Mouse (Mus musculus) forebrain, embryonic 14.5 days (tissue): Measurements from ENCODE around the gene Ankfy1. TPM values are rescaled to one million over a fixed set of nuclear protein-coding genes. Genes with fewer than 3 reads are reported as not detected.
"Not testable (repeated sequence)": the region's sequence is repeated elsewhere in the genome, so short reads cannot be mapped to it uniquely, and the experiment has no call there.

ENCODE experiments used
- ATAC-seq: fragments of 200-750 bp; cut with Nextera tagmentation; 2 replicates; pipeline ENCODE4 v1.8.0; 2017; ENCODE audit warnings: mild to moderate bottlenecking, moderate library complexity
- DNase-seq: peaks from one replicate; pipeline ENCODE4 v3.0.0-alpha.2; 2015; ENCODE audit warnings: low spot score
- H3K27ac ChIP-seq: fragments of 300-500 bp; sonication (generic); 2 replicates; pipeline ENCODE4 v1.5.1; 2014; ENCODE audit warnings: low read depth, mild to moderate bottlenecking, control low read depth, low read length, moderate library complexity
- H3K27me3 ChIP-seq: fragments of 300-500 bp; sonication (generic); replicated peaks from 2 replicates; pipeline ENCODE4 v1.6.1; 2014; ENCODE audit warnings: low read length, control low read depth, mixed read lengths; ENCODE audit not compliant: control insufficient read depth, insufficient read depth
- H3K36me3 ChIP-seq: fragments of 300-500 bp; sonication (generic); 2 replicates; pipeline ENCODE4 v1.6.1; 2014; ENCODE audit warnings: low read length, control low read depth; ENCODE audit not compliant: control insufficient read depth, insufficient read depth
- H3K4me1 ChIP-seq: fragments of 300-500 bp; sonication (generic); 2 replicates; pipeline ENCODE4 v1.6.1; 2014; ENCODE audit warnings: antibody characterized with exemption, low read length, control low read depth; ENCODE audit not compliant: control insufficient read depth, insufficient read depth
- H3K4me2 ChIP-seq: fragments of 300-500 bp; sonication (generic); 2 replicates; pipeline ENCODE4 v1.6.1; 2014; ENCODE audit warnings: mild to moderate bottlenecking, control low read depth, low read length
- H3K4me3 ChIP-seq: fragments of 300-500 bp; sonication (generic); 2 replicates; pipeline ENCODE4 v1.5.1; 2014; ENCODE audit warnings: low read depth, low read length, control low read depth
- H3K9ac ChIP-seq: fragments of 300-500 bp; sonication (generic); 2 replicates; pipeline ENCODE4 v1.6.1; 2014; ENCODE audit warnings: mild to moderate bottlenecking, low read length, control low read depth, moderate library complexity
- H3K9me3 ChIP-seq: fragments of 300-500 bp; sonication (generic); replicated peaks from 2 replicates; pipeline ENCODE4 v1.6.1; 2016; ENCODE audit warnings: low read length, control low read depth, mixed read lengths; ENCODE audit not compliant: control insufficient read depth
- WGBS: fragments of 180-500 bp; shearing (Covaris S2); extraction: QIAGEN DNeasy Blood & Tissue Kit; methylation state at CpG from one replicate; pipeline ENCODE4 v1.1.7; 2014; 5-methylcytosine and 5-hydroxymethylcytosine counted together
- polyA plus RNA-seq: library from polyadenylated mRNA; unstranded; fragments of >200 nt; fragmentation: Nextera tagmentation; extraction: Ambion mirVana; gene quantifications from 2 replicates; pipeline ENCODE4 v1.2.1, GENCODE M21; 2014

Gene Ankfy1
- polyA plus RNA-seq, 1 experiment from 2014 or later: 27.1 TPM

GRCm38 (mm10) chr11:72733736-72734135, 43.9 kb downstream of the Ankfy1 start:
- H3K36me3 ChIP-seq: peaks cover 65% of the 10 kb centered on the region
- DNase-seq (no peak), ATAC-seq (no peak)
- no peak overlapping the region for H3K4me3 ChIP-seq
- H3K27me3 ChIP-seq: no peaks in the 10 kb centered on the region
- no peaks in the 10 kb centered on the region for H3K9me3 ChIP-seq
- H3K9ac ChIP-seq: no peak overlapping the region
- WGBS: 90% methylated on average over 3 of the region's 3 CpGs
- H3K4me2 ChIP-seq: no peak overlapping the region
- H3K27ac ChIP-seq: no peak overlapping the region
- H3K4me1 ChIP-seq: no peaks in the 10 kb centered on the region

GRCm38 (mm10) chr11:72734840-72735518, 45.2 kb downstream of the Ankfy1 start:
- H3K4me2 ChIP-seq: no peak overlapping the region
- no peaks in the 10 kb centered on the region for H3K27me3 ChIP-seq
- WGBS: 85% methylated on average over 4 of the region's 4 CpGs
- ATAC-seq: no peak
- no peaks in the 10 kb centered on the region for H3K9me3 ChIP-seq
- DNase-seq: no peak
- no peak overlapping the region for H3K9ac ChIP-seq
- H3K36me3 ChIP-seq: peaks cover 65% of the 10 kb centered on the region
- no peak overlapping the region for H3K4me3 ChIP-seq
- H3K4me1 ChIP-seq: no peaks in the 10 kb centered on the region
- no peak overlapping the region for H3K27ac ChIP-seq

- no peak overlapping the region for H3K27ac ChIP-seq
- no peak overlapping the region for H3K4me3 ChIP-seq
- H3K4me1 ChIP-seq: no peaks in the 10 kb centered on the region
- H3K4me2 ChIP-seq: no peak overlapping the region
- no peaks in the 10 kb centered on the region for H3K27me3 ChIP-seq
- ATAC-seq (no peak), DNase-seq (no peak)
- H3K36me3 ChIP-seq: peaks cover 66% of the 10 kb centered on the region
- no peak overlapping the region for H3K9ac ChIP-seq
- H3K9me3 ChIP-seq: no peaks in the 10 kb centered on the region
- WGBS: 71% methylated on average over 2 of the region's 2 CpGs
Measured at GRCm38 (mm10) chr11:72735519-72735860, 45.7 kb downstream of the Ankfy1 start.

- H3K36me3 ChIP-seq: peaks cover 65% of the 10 kb centered on the region
- DNase-seq: no peak
- ATAC-seq: no peak
Measured at GRCm38 (mm10) chr11:72736320-72736719, 46.5 kb downstream of the Ankfy1 start.

GRCm38 (mm10) chr11:72737517-72737916, 47.7 kb downstream of the Ankfy1 start:
- H3K4me1 ChIP-seq, H3K27ac ChIP-seq, H3K4me2 ChIP-seq, H3K9ac ChIP-seq, H3K4me3 ChIP-seq, H3K9me3 ChIP-seq, H3K27me3 ChIP-seq, DNase-seq, ATAC-seq: not testable (repeated sequence)
- 84% methylated on average over 5 of the region's 5 CpGs for WGBS
- peaks cover 59% of the 10 kb centered on the region for H3K36me3 ChIP-seq

More at GRCm38 (mm10) chr11:72736320-72736719, 46.5 kb downstream of the Ankfy1 start:
- 61% methylated on average over 1 of the region's 1 CpGs for WGBS
- no peaks in the 10 kb centered on the region for H3K27me3 ChIP-seq
- H3K9me3 ChIP-seq: no peaks in the 10 kb centered on the region
- no peaks in the 10 kb centered on the region for H3K4me1 ChIP-seq
- H3K27ac ChIP-seq: no peak overlapping the region
- no peak overlapping the region for H3K9ac ChIP-seq
- H3K4me2 ChIP-seq: no peak overlapping the region
- H3K4me3 ChIP-seq: no peak overlapping the region

- Histone ChIP-seq H3K36me3 (peaks cover 58% of the 10 kb centered on the region), H3K27me3 (no peaks in the 10 kb centered on the region), H3K9me3 (no peaks in the 10 kb centered on the region), H3K4me2 (no peak overlapping the region), H3K9ac (no peak overlapping the region), H3K27ac (no peak overlapping the region), H3K4me1 (no peaks in the 10 kb centered on the region), H3K4me3 (no peak overlapping the region)
- WGBS: 94% methylated on average over 1 of the region's 1 CpGs
- ATAC-seq (no peak), DNase-seq (no peak)
Measured at GRCm38 (mm10) chr11:72739048-72739447, 49.2 kb downstream of the Ankfy1 start.

- ATAC-seq (no peak), DNase-seq (no peak)
- no peak overlapping the region for H3K4me3 ChIP-seq
- no peaks in the 10 kb centered on the region for H3K9me3 ChIP-seq
- no peak overlapping the region for H3K27ac ChIP-seq
- H3K9ac ChIP-seq: no peak overlapping the region
- H3K27me3 ChIP-seq: no peaks in the 10 kb centered on the region
- WGBS: 53% methylated on average over 2 of the region's 2 CpGs
- peaks cover 98% of the 10 kb centered on the region for H3K36me3 ChIP-seq
- no peak overlapping the region for H3K4me2 ChIP-seq
- H3K4me1 ChIP-seq: no peaks in the 10 kb centered on the region
Measured at GRCm38 (mm10) chr11:72751956-72752355, 62.1 kb downstream of the Ankfy1 start.

GRCm38 (mm10) chr11:72758316-72758715, 68.5 kb downstream of the Ankfy1 start:
- ATAC-seq (no peak), DNase-seq (no peak)
- Histone ChIP-seq H3K4me1 (no peaks in the 10 kb centered on the region), H3K27ac (no peak overlapping the region), H3K36me3 (peaks cover 96% of the 10 kb centered on the region), H3K27me3 (no peaks in the 10 kb centered on the region), H3K9me3 (no peaks in the 10 kb centered on the region), H3K9ac (no peak overlapping the region), H3K4me3 (no peak overlapping the region), H3K4me2 (no peak overlapping the region)
- 95% methylated on average over 5 of the region's 5 CpGs for WGBS

GRCm38 (mm10) chr11:72759581-72759980, 69.8 kb downstream of the Ankfy1 start:
- no peak for ATAC-seq
- H3K4me2 ChIP-seq: no peak overlapping the region
- H3K4me1 ChIP-seq: no peaks in the 10 kb centered on the region
- H3K4me3 ChIP-seq: no peak overlapping the region
- no peak overlapping the region for H3K9ac ChIP-seq
- no peaks in the 10 kb centered on the region for H3K9me3 ChIP-seq
- H3K27ac ChIP-seq: no peak overlapping the region
- DNase-seq: no peak
- H3K27me3 ChIP-seq: no peaks in the 10 kb centered on the region
- WGBS: 96% methylated on average over 6 of the region's 6 CpGs
- H3K36me3 ChIP-seq: peaks cover 96% of the 10 kb centered on the region
